Mouse (Mus musculus): ENCODE data around the gene Irak4.

Gene Irak4

GRCm38 (mm10) chr15:94543409-94544051 lies at the start of gene Irak4, which contains the start of gene Pus7l:
Irak4 (plus strand) TSS chr15:94543643.
Pus7l (minus strand) TSS chr15:94543547.
- DNase-seq (ENCODE audit: extremely low read depth, insufficient read length, low spot score): peak; percentile 96

- DNase-seq (ENCODE audit: extremely low read depth, insufficient read length, low spot score): no peak
Measured at GRCm38 (mm10) chr15:94494445-94494844, 49.0 kb upstream of the Irak4 start.

GRCm38 (mm10) chr15:94495936-94496335 lies 47.5 kb upstream of the Irak4 start:
- DNase-seq (ENCODE audit: extremely low read depth, insufficient read length, low spot score): no peak

- no peak for DNase-seq (ENCODE audit: extremely low read depth, insufficient read length, low spot score)
Measured at GRCm38 (mm10) chr15:94499260-94499659, 44.2 kb upstream of the Irak4 start.

- peak; percentile 25 for DNase-seq (ENCODE audit: extremely low read depth, insufficient read length, low spot score)
Measured at GRCm38 (mm10) chr15:94503451-94504215, 39.8 kb upstream of the Irak4 start.

GRCm38 (mm10) chr15:94517913-94518491 lies 25.4 kb upstream of the Irak4 start:
- DNase-seq (ENCODE audit: extremely low read depth, insufficient read length, low spot score): no peak

GRCm38 (mm10) chr15:94520205-94520900 lies 23.1 kb upstream of the Irak4 start:
- DNase-seq (ENCODE audit: extremely low read depth, insufficient read length, low spot score): no peak

GRCm38 (mm10) chr15:94520959-94521358 lies 22.5 kb upstream of the Irak4 start:
- no peak for DNase-seq (ENCODE audit: extremely low read depth, insufficient read length, low spot score)

- DNase-seq (ENCODE audit: extremely low read depth, insufficient read length, low spot score): no peak
Measured at GRCm38 (mm10) chr15:94523251-94523650, 20.2 kb upstream of the Irak4 start.

DNA sequence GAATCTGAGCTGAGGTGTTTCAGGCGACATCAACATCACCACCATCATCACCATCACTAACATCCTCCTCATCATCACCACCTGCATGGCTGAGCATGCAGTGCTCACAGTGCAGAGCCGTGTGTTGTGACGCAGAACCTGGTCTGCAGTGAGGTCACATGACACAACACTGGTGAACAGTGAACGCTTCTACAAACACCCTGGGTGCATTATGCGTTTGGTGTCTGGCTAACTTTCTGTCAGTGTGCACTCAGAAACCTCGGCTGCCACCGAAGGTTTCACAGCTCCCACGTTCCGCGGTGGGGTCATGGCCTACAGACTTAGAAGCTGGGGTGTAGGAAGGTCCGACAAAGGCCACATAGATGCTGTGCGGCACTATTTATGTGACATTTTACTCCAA lies 18.5 kb upstream of the Irak4 start:
- no peak for DNase-seq (ENCODE audit: extremely low read depth, insufficient read length, low spot score)

GRCm38 (mm10) chr15:94530519-94530918 lies 12.9 kb upstream of the Irak4 start:
- no peak for DNase-seq (ENCODE audit: extremely low read depth, insufficient read length, low spot score)

DNA sequence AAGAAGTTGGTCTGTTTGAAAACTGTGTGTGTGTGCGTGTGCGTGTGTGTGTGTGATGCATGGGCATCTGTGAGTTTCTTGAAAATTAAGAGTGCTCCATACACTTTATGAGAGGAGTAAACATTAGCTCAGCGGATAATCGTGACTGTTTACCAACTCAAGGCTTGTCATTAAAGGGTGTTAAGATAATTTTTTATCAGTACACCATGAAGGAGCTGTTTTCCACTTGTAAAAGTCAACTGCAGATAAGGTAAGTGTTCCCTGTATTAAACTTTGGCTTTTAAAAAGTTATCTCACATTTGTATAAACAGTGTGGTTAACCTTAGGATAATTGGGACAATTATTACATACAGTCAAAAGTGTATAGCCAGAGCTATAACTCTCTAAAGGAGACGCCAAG lies 11.1 kb upstream of the Irak4 start:
- DNase-seq (ENCODE audit: extremely low read depth, insufficient read length, low spot score): no peak

DNA sequence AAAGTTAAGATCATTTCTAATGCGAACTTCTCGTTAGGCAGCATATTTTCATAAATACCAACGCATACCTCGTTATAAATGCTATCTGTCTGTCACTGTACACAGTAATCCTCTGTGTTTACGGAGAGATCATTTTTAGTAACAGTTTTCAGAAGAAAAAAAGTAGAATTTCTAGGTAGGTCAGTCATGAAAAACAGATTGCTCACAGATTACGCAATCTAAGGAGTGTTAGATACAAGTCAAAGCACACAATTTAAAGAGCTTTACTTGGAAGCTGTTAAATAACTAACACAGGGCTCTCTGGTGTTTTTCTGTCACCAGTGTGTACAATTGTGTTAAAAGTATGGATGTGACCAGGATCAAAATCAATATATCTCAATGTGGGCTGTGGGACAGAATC lies 10.5 kb upstream of the Irak4 start:
- DNase-seq (ENCODE audit: extremely low read depth, insufficient read length, low spot score): no peak

GRCm38 (mm10) chr15:94535521-94535920 lies 7.9 kb upstream of the Irak4 start:
- DNase-seq (ENCODE audit: extremely low read depth, insufficient read length, low spot score): no peak

DNA sequence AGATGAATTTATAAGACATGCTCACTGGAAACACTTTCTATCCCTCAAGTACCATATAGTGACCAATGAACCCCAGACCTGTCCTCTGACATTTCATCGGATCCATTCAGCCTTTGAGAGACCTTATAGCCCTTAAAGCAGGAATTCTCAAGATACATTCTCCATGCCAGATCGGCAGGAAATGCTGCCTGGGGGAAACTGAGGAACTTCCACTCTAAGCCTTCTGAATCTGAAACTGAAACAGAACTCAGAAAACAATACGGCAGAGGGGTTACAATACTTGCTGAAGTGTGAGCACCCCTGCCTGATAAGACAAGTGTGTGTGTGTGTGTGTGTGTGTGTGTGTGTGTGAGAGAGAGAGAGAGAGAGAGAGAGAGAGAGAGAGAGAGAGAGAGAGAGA lies 4.1 kb upstream of the Irak4 start:
- no peak for DNase-seq (ENCODE audit: extremely low read depth, insufficient read length, low spot score)

DNA sequence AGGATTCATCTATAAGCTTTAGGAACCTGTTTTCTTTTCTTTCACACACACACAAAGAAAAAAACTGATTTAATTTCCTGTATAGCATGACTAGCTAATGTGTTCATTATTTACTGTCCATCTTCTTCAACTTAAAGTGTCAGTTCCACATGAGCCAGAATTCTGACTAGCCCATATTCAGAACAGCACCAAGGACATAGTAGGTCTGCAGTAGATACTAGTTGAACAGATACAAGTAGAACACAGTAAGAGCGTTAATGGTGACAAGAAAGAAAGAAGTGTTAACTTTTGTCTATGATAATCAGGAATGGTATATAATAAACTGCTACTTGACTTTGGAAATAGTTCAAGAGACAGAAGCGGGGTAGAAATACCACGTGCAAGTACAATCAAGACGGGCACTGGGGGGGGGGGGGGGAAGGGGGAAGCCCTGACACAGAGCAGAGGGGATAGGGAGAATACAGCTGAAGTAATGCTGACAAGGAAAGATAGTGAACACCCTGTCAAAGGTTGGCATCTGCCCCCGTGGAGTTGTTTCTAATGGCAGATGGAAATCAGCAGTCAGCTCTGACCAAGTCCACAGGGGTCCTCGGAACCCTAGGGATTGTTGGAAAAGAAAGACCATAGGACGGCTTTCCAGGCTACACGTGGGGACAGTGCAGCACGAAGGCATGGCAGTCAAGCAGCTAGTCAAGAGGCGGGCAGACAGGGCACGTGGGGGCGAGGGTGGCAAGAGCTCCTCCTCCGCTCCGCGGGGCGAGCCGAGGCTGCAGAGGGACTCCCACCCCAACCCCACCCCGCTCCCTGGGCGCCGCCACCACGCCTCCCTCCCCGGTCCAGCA lies 655 bp upstream of the Irak4 start:
- DNase-seq (ENCODE audit: extremely low read depth, insufficient read length, low spot score): no peak

- no peak for DNase-seq (ENCODE audit: extremely low read depth, insufficient read length, low spot score)
Measured at GRCm38 (mm10) chr15:94544052-94544636, 701 bp downstream of the Irak4 start.

GRCm38 (mm10) chr15:94544844-94545243 lies 1.4 kb downstream of the Irak4 start:
- no peak for DNase-seq (ENCODE audit: extremely low read depth, insufficient read length, low spot score)

DNA sequence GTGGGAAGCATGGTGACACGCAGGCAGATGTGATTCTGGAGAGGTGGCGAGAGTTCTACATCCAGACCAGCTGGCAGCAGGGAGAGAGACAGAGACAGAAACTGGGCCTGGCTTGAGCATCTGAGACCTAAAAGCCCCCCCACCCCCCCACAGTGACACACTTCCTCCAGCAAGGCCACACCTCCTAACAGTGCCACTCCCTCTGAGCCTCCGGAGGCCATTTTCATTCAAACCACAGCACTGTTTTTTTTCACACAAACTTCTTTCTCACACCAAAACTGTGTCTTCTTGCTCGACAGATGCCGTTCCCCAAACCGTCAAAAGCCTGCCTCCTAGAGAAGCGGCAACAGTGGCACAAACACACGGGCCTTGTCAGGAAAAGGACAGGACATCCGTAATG lies 10.1 kb downstream of the Irak4 start:
- DNase-seq (ENCODE audit: extremely low read depth, insufficient read length, low spot score): no peak

DNA sequence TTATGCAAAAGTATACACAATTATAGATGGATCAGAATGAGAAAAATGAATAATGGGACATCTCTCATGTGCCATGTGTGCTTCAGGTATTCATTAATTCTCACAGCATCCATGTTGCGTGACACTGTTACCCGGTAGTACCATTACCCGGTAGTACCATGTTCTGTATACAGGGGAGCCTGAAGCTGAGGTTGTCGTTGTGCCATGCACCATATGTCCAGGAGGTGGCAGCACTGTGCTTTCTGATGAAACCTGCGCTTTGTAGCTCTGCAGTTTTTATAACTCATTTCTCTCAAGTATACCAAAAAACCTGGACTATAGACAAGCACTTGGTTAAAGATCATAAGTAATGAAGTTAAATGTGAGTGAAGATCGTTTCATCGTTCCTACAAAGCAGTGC lies 14.0 kb downstream of the Irak4 start:
- DNase-seq (ENCODE audit: extremely low read depth, insufficient read length, low spot score): peak; percentile 45

Measured in 3134 (cell line).